Mouse (Mus musculus): ENCODE measurements at regions not wholly inside any gene's neighbourhood (a gene's known extent, or its start where the extent isn't known, plus 50 kb on each side); places are given as distances from the start of the nearest gene placed in this dataset.

DNA sequence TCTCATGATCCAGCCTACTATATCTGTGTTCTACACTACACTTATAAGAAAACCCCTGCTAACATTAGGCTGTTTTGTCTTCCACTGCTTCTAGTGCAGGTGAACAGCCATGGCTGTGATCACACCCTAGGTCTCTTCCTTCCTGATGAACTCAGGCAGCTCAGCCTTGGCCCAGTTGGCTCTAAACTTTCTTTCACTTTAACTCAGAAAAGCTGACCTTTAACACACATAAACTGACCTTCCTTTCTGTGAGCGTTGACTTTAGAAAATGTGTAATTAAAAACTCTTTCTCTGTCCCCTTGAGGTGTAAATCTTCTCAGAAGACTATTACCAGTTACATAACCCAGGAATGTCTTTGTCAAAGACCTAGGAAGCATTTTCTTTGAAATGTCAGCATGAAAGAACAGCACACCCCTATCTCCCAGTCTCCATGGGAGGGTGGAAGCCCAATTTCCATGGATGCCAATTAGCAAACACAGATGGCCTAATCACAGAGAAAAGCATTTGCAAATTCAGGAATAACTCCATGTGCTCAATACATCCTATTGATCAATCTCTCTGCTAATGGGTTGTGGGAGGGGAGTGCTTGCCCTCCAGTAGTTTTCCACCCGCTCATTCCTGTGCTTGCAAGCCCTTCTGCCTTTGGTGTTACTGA is 1098.4 kb downstream of the 9330182O14Rik start:
- 26% methylated on average over 2 of the region's 2 CpGs for WGBS

More for the DNA sequence above, 1098.4 kb downstream of the 9330182O14Rik start:
- no peak overlapping the region for H3K4me3 ChIP-seq (replicated peaks; ENCODE audit: low read length)
- no peak overlapping the region for H3K9ac ChIP-seq (ENCODE audit: low read depth, low read length, severe bottlenecking)
- no peak overlapping the region for H3K27ac ChIP-seq (replicated peaks; ENCODE audit: low read depth, low read length)
- no peaks in the 10 kb centered on the region for H3K9me3 ChIP-seq (ENCODE audit: control insufficient read depth, low read length)
- H3K27me3 ChIP-seq (ENCODE audit: control insufficient read depth, insufficient read depth, low read length), result no peaks in the 10 kb centered on the region
- no peak for TF ChIP-seq POLR2A (IDR thresholded peaks at IDR 0.05; ENCODE audit: borderline replicate concordance, extremely low read depth, insufficient read depth, insufficient read length)
- H3K4me1 ChIP-seq (ENCODE audit: control insufficient read depth, insufficient read depth, low read length), result no peaks in the 10 kb centered on the region
- H3K4me2 ChIP-seq (replicated peaks; ENCODE audit: low read depth, low read length, severe bottlenecking), result no peak overlapping the region
- DNase-seq (ENCODE audit: low spot score) (no peak), ATAC-seq (ENCODE audit: low FRiP score, low read depth) (no peak)
- no peaks in the 10 kb centered on the region for H3K36me3 ChIP-seq (ENCODE audit: control insufficient read depth, insufficient read depth, low read length)
